ENCODE assay signal across 8 mouse cellular contexts in the genomic region with DNA sequence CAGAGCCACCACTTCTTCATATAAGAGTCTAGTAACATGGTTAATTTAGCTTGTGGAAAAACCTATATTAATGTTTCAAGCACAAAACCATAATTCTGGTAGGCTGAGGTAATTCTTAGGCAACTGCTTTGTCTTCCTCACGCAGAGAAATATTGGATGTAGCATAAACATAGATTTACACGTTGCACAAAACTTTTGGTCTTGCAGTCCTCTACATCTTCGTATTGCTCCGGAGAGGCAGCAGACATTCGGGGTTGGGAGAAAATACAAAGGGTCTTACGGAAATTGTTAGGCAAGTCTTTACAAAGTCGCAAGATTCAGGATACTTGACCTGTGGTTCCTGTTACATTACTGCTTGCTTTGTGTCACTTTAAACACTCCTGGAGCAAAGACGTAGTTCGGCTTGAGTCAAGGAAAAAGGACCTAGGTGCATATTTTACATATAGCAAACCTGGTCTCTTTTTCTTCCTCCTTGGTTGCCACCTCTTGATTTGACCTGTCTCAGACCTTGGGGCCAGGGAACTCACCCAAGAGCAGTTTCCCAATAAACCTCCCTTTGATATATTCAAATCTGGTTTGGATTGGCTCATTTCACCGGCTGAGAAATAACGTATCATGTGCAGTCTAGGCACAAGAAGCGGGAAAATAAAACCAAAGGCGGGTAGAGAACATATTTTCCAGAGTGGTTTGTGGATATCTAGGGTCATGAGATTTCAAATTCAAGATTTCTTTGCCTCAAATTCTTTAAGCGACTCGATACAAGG. TPM values are rescaled to one million over a fixed set of nuclear protein-coding genes. Genes with fewer than 3 reads are reported as not detected.
DNase-seq lines count a peak whose midpoint lies in the region; ATAC-seq lines count a peak whose summit lies in the region.

No protein-coding gene starts in this region.

- no peak for ATAC-seq in kidney, embryonic 16.5 days (ENCODE audit: low FRiP score, low TSS enrichment)
- ATAC-seq in stomach, embryonic 15.5 days (ENCODE audit: insufficient read depth, low FRiP score, low read depth) = 0 out of 2 replicates have a peak, but pooled peaks have one; percentile 11

- WGBS in kidney, embryonic 16.5 days = under 1% methylated on average over 15 of the region's 15 CpGs
- WGBS in forebrain, embryonic 10.5 days = under 1% methylated on average over 15 of the region's 15 CpGs
- WGBS in stomach, embryonic 15.5 days = under 1% methylated on average over 15 of the region's 15 CpGs

- H3K4me1 ChIP-seq in kidney, embryonic 16.5 days (ENCODE audit: insufficient read depth, low read length) = peaks cover 34% of the 10 kb centered on the region
- peaks cover 47% of the 10 kb centered on the region for H3K4me1 ChIP-seq in forebrain, embryonic 10.5 days
- peaks cover 17% of the 10 kb centered on the region for H3K4me1 ChIP-seq in stomach, embryonic 15.5 days

- H3K36me3 ChIP-seq in kidney, embryonic 16.5 days (ENCODE audit: insufficient read depth, low read length) = no peaks in the 10 kb centered on the region
- H3K36me3 ChIP-seq in forebrain, embryonic 10.5 days (replicated peaks) = no peaks in the 10 kb centered on the region
- H3K36me3 ChIP-seq in stomach, embryonic 15.5 days = no peaks in the 10 kb centered on the region

- H3K9ac ChIP-seq in kidney, embryonic 16.5 days (replicated peaks; ENCODE audit: low read length) = peak overlapping the region; percentile 82
- peak overlapping the region; percentile 1; the same call in 1 of the 2 replicates for H3K9ac ChIP-seq in stomach, embryonic 15.5 days

- H3K4me2 ChIP-seq in kidney, embryonic 16.5 days (replicated peaks; ENCODE audit: low read depth, low read length) = peak overlapping the region; percentile 72
- peak overlapping the region; percentile 70 for H3K4me2 ChIP-seq in stomach, embryonic 15.5 days

- H3K27me3 ChIP-seq in kidney, embryonic 16.5 days (ENCODE audit: insufficient read depth, low read length) = no peaks in the 10 kb centered on the region
- no peaks in the 10 kb centered on the region for H3K27me3 ChIP-seq in forebrain, embryonic 10.5 days (ENCODE audit: poor library complexity, severe bottlenecking)
- no peaks in the 10 kb centered on the region for H3K27me3 ChIP-seq in stomach, embryonic 15.5 days (replicated peaks)

- intact Hi-C loops in left cerebral cortex, postnatal 10 days (cut with DNase I) = no loop called here

- H3K9me3 ChIP-seq in kidney, embryonic 16.5 days (ENCODE audit: low read length) = no peaks in the 10 kb centered on the region
- no peaks in the 10 kb centered on the region for H3K9me3 ChIP-seq in forebrain, embryonic 10.5 days
- H3K9me3 ChIP-seq in stomach, embryonic 15.5 days = no peaks in the 10 kb centered on the region

- DNase-seq in kidney, postnatal 14 days = no peak
- DNase-seq in MN1 (ENCODE audit: low spot score) = peak; percentile 37
- peak; percentile 57 for DNase-seq in forebrain, embryonic 10.5 days (ENCODE audit: extremely low spot score, low spot score)
- DNase-seq in liver = peak; percentile 54
- DNase-seq in testis, postnatal 10 days (ENCODE audit: low spot score) = no peak
- no peak for DNase-seq in left cerebral cortex, postnatal 10 days (ENCODE audit: extremely low spot score in 1 of 2, low spot score in 2 of 2)

- peak overlapping the region; percentile 61 for H3K4me3 ChIP-seq in kidney, embryonic 16.5 days (ENCODE audit: low read length)
- H3K4me3 ChIP-seq in forebrain, embryonic 10.5 days = peak overlapping the region; percentile 54
- H3K4me3 ChIP-seq in stomach, embryonic 15.5 days (replicated peaks) = peak overlapping the region; percentile 50

- H3K27ac ChIP-seq in kidney, embryonic 16.5 days (ENCODE audit: low read length) = peak overlapping the region; percentile 89
- H3K27ac ChIP-seq in forebrain, embryonic 10.5 days = peak overlapping the region; percentile 92
- peak overlapping the region; percentile 87 for H3K27ac ChIP-seq in stomach, embryonic 15.5 days

RNA-seq across cellular contexts. Expression of a gene that starts 0.7 kb away (rescaled TPM):
- 4.6 and 6.0 TPM in 2 replicates for polyA plus RNA-seq in kidney, embryonic 16.5 days (2015; fragmentation: Nextera tagmentation; extraction: Ambion mirVana)
- polyA plus RNA-seq in forebrain, embryonic 10.5 days (2016; fragmentation: Nextera tagmentation; extraction: Ambion mirVana) = 6.3 and 8.1 TPM in 2 replicates
- polyA plus RNA-seq in stomach, embryonic 15.5 days (2015; fragmentation: Nextera tagmentation; extraction: Ambion mirVana) = 6.5 and 7.3 TPM in 2 replicates
- total RNA-seq in left cerebral cortex, postnatal 10 days (2021) = 10 to 100 TPM in 1 of 2 experiments, 1 to 10 TPM in 1; 9.7 to 10.4 TPM

RNA-seq across cellular contexts. Expression of a gene that starts 0.8 kb away (rescaled TPM):
- 4.3 TPM in 2 replicates for polyA plus RNA-seq in kidney, embryonic 16.5 days (2015; fragmentation: Nextera tagmentation; extraction: Ambion mirVana)
- polyA plus RNA-seq in forebrain, embryonic 10.5 days (2016; fragmentation: Nextera tagmentation; extraction: Ambion mirVana) = 6.7 and 9.5 TPM in 2 replicates
- 4.1 and 13.0 TPM in 2 replicates for polyA plus RNA-seq in stomach, embryonic 15.5 days (2015; fragmentation: Nextera tagmentation; extraction: Ambion mirVana)
- 10 to 100 TPM; 27.0 to 28.3 TPM for total RNA-seq in left cerebral cortex, postnatal 10 days (2021)

RNA-seq across cellular contexts. Expression of a gene that starts 3.7 kb away (rescaled TPM):
- polyA plus RNA-seq in kidney, embryonic 16.5 days (2015; fragmentation: Nextera tagmentation; extraction: Ambion mirVana) = 4.5 and 5.6 TPM in 2 replicates
- 3.8 and 4.0 TPM in 2 replicates for polyA plus RNA-seq in forebrain, embryonic 10.5 days (2016; fragmentation: Nextera tagmentation; extraction: Ambion mirVana)
- polyA plus RNA-seq in stomach, embryonic 15.5 days (2015; fragmentation: Nextera tagmentation; extraction: Ambion mirVana) = 6.1 and 7.3 TPM in 2 replicates
- total RNA-seq in left cerebral cortex, postnatal 10 days (2021) = 100 to 1,000 TPM; 265 to 270 TPM

RNA-seq across cellular contexts. Expression of a gene that starts 8.6 kb away (rescaled TPM):
- 0.64 and 0.92 TPM in 2 replicates for polyA plus RNA-seq in kidney, embryonic 16.5 days (2015; fragmentation: Nextera tagmentation; extraction: Ambion mirVana)
- 0.74 and 0.79 TPM in 2 replicates for polyA plus RNA-seq in forebrain, embryonic 10.5 days (2016; fragmentation: Nextera tagmentation; extraction: Ambion mirVana)
- 1.0 and 1.5 TPM in 2 replicates for polyA plus RNA-seq in stomach, embryonic 15.5 days (2015; fragmentation: Nextera tagmentation; extraction: Ambion mirVana)
- total RNA-seq in left cerebral cortex, postnatal 10 days (2021) = 1 to 10 TPM; 1.4 to 1.7 TPM

RNA-seq across cellular contexts. Expression of a gene that starts 9.3 kb away (rescaled TPM):
- 0.54 and 0.82 TPM in 2 replicates for polyA plus RNA-seq in kidney, embryonic 16.5 days (2015; fragmentation: Nextera tagmentation; extraction: Ambion mirVana)
- 1.00 and 1.7 TPM in 2 replicates for polyA plus RNA-seq in forebrain, embryonic 10.5 days (2016; fragmentation: Nextera tagmentation; extraction: Ambion mirVana)
- 0.83 and 0.94 TPM in 2 replicates for polyA plus RNA-seq in stomach, embryonic 15.5 days (2015; fragmentation: Nextera tagmentation; extraction: Ambion mirVana)
- total RNA-seq in left cerebral cortex, postnatal 10 days (2021) = 10 to 100 TPM; 22.6 to 23.0 TPM

Comparison
In these comparisons a context has a peak if more than half of its experiments do, and no peak if none do; other contexts are left out.
1. DNase-seq: peak in MN1 (single experiment), forebrain, embryonic 10.5 days (single experiment) and liver (single experiment); none in kidney, postnatal 14 days (single experiment), testis, postnatal 10 days (single experiment) and left cerebral cortex, postnatal 10 days (0 of 2).
2. Peak in every context shown above with its lines, with median percentiles within 50 percentile points of each other: H3K27ac ChIP-seq and H3K4me3 ChIP-seq.